Comparison of ENCODE assay signal across 10 mouse cellular contexts in genomic region chr5:120568336-120568768, GRCm38 (mm10). TPM values are rescaled to one million over a fixed set of nuclear protein-coding genes. Genes with fewer than 3 reads are reported as not detected.
DNase-seq lines count a peak whose midpoint lies in the region; ATAC-seq and TF ChIP-seq lines count a peak whose summit lies in the region.
"Had no signal": no experiment of that assay in that cellular context is flagged by ENCODE, and none has a peak within 500 bp of the region (broad histone marks: within the 10 kb centered on the region; RNA-seq: fewer than 3 reads in every experiment).

No protein-coding gene starts in this region.

- TF ChIP-seq POLR2A in lung, adult 2 months (IDR thresholded peaks at IDR 0.05; ENCODE audit: borderline replicate concordance, extremely low read depth, low read depth, low read length), result no peak

- ATAC-seq in lung, embryonic 16.5 days (ENCODE audit: low read depth), result no peak
- peak; percentile 28; the same call in 1 of the 2 replicates for ATAC-seq in hindbrain, embryonic 16.5 days
- ATAC-seq in stomach, embryonic 14.5 days (ENCODE audit: insufficient number of reproducible peaks, insufficient read depth, low FRiP score, low read depth), result no peak

- H3K4me3 ChIP-seq in lung, embryonic 16.5 days (ENCODE audit: low read length), result no peak overlapping the region
- no peak overlapping the region for H3K4me3 ChIP-seq in lung, adult 2 months (replicated peaks; ENCODE audit: extremely low read depth, low read depth, low read length)
- no peak overlapping the region for H3K4me3 ChIP-seq in hindbrain, embryonic 16.5 days (ENCODE audit: low read length)
- H3K4me3 ChIP-seq in stomach, embryonic 14.5 days (ENCODE audit: low read depth, low read length), result no peak overlapping the region
- H3K4me3 ChIP-seq: liver, embryonic 12.5 days had no signal

- H3K27ac ChIP-seq in lung, embryonic 16.5 days (ENCODE audit: low read length), result no peak overlapping the region
- H3K27ac ChIP-seq in hindbrain, embryonic 16.5 days (ENCODE audit: low read depth, low read length), result peak overlapping the region; percentile 90
- H3K27ac ChIP-seq in stomach, embryonic 14.5 days (ENCODE audit: low read length), result peak overlapping the region; percentile 70
- H3K27ac ChIP-seq: liver, embryonic 12.5 days had no signal

- no peaks in the 10 kb centered on the region for H3K9me3 ChIP-seq in lung, embryonic 16.5 days (ENCODE audit: control insufficient read depth, low read length)
- no peaks in the 10 kb centered on the region for H3K9me3 ChIP-seq in hindbrain, embryonic 16.5 days (ENCODE audit: control insufficient read depth, low read length)
- H3K9me3 ChIP-seq in stomach, embryonic 14.5 days (ENCODE audit: control insufficient read depth, low read depth, low read length), result no peaks in the 10 kb centered on the region
- H3K9me3 ChIP-seq: liver, embryonic 12.5 days had no signal

- DNase-seq in adrenal gland, postnatal 14 days, result peak; percentile 59
- DNase-seq in adrenal gland, postnatal 36 days, result no peak
- no peak for DNase-seq in lung, adult 2 months
- DNase-seq in ovary, adult 18-20 months (ENCODE audit: low spot score), result no peak
- DNase-seq in lung, adult 18-20 months, result no peak
- DNase-seq: adrenal gland, postnatal 25 days had no signal

- TF ChIP-seq CTCF in lung, adult 2 months (IDR thresholded peaks at IDR 0.05; ENCODE audit: insufficient read depth, low read length), result no peak

- peaks cover 74% of the 10 kb centered on the region for H3K4me1 ChIP-seq in lung, embryonic 16.5 days (replicated peaks; ENCODE audit: control insufficient read depth, insufficient read depth, low read length)
- peaks cover 25% of the 10 kb centered on the region for H3K4me1 ChIP-seq in lung, adult 2 months (ENCODE audit: control insufficient read depth, insufficient read depth, low read length)
- peaks cover 72% of the 10 kb centered on the region for H3K4me1 ChIP-seq in hindbrain, embryonic 16.5 days (ENCODE audit: control insufficient read depth, insufficient read depth, low read depth, low read length)
- peaks cover 75% of the 10 kb centered on the region for H3K4me1 ChIP-seq in stomach, embryonic 14.5 days (ENCODE audit: control insufficient read depth, insufficient read depth, low read length)

- H3K36me3 ChIP-seq in lung, embryonic 16.5 days (ENCODE audit: control insufficient read depth, insufficient read depth, low read length), result no peaks in the 10 kb centered on the region
- no peaks in the 10 kb centered on the region for H3K36me3 ChIP-seq in hindbrain, embryonic 16.5 days (ENCODE audit: control insufficient read depth, insufficient read depth, low read length)
- no peaks in the 10 kb centered on the region for H3K36me3 ChIP-seq in stomach, embryonic 14.5 days (ENCODE audit: control insufficient read depth, insufficient read depth, low read length)

- no peaks in the 10 kb centered on the region for H3K27me3 ChIP-seq in lung, embryonic 16.5 days (ENCODE audit: control insufficient read depth, insufficient read depth, low read depth, low read length)
- no peaks in the 10 kb centered on the region for H3K27me3 ChIP-seq in hindbrain, embryonic 16.5 days (replicated peaks; ENCODE audit: control insufficient read depth, insufficient read depth, low read length)
- H3K27me3 ChIP-seq in stomach, embryonic 14.5 days (ENCODE audit: control insufficient read depth, insufficient read depth, low read length), result no peaks in the 10 kb centered on the region
- H3K27me3 ChIP-seq: liver, embryonic 12.5 days had no signal

- 0 out of 2 replicates have a peak overlapping the region, but pooled peaks have one; percentile 0 for H3K9ac ChIP-seq in lung, embryonic 16.5 days (ENCODE audit: low read length)
- H3K9ac ChIP-seq in hindbrain, embryonic 16.5 days (ENCODE audit: low read depth, low read length), result peak overlapping the region; percentile 20; the same call in 1 of the 2 replicates
- no peak overlapping the region for H3K9ac ChIP-seq in stomach, embryonic 14.5 days (replicated peaks; ENCODE audit: low read depth, low read length)
- H3K9ac ChIP-seq: liver, embryonic 12.5 days had no signal

- H3K4me2 ChIP-seq in lung, embryonic 16.5 days (ENCODE audit: low read depth, low read length), result no peak overlapping the region
- peak overlapping the region; percentile 37 for H3K4me2 ChIP-seq in hindbrain, embryonic 16.5 days (ENCODE audit: low read length)
- H3K4me2 ChIP-seq in stomach, embryonic 14.5 days (replicated peaks; ENCODE audit: low read depth, low read length), result no peak overlapping the region
- H3K4me2 ChIP-seq: liver, embryonic 12.5 days had no signal

- 57% methylated on average over 9 of the region's 9 CpGs for WGBS in lung, embryonic 16.5 days
- WGBS in lung, adult 2 months, result 72% methylated on average over 9 of the region's 9 CpGs
- WGBS in hindbrain, embryonic 16.5 days, result 30% methylated on average over 9 of the region's 9 CpGs
- WGBS in stomach, embryonic 14.5 days, result 48% methylated on average over 9 of the region's 9 CpGs

RNA-seq across cellular contexts. Expression of gene Tpcn1, which starts 20.1 kb away (rescaled TPM):
- total RNA-seq in adrenal gland, postnatal 14 days (2021), result 56.5 and 57.5 TPM in 2 replicates
- 10 to 100 TPM; 34.1 to 36.9 TPM for total RNA-seq in adrenal gland, postnatal 36 days (2021)
- polyA plus RNA-seq in lung, embryonic 16.5 days (2015; fragmentation: Nextera tagmentation; extraction: Ambion mirVana), result 17.8 and 18.0 TPM in 2 replicates
- polyA plus RNA-seq in lung, adult 2 months (2012; rRNA removed), result 75.8 and 89.2 TPM in 2 replicates
- 15.1 and 17.4 TPM in 2 replicates for polyA plus RNA-seq in hindbrain, embryonic 16.5 days (2015; fragmentation: Nextera tagmentation; extraction: Ambion mirVana)
- polyA plus RNA-seq in stomach, embryonic 14.5 days (2014; fragmentation: Nextera tagmentation; extraction: Ambion mirVana), result 24.0 and 26.5 TPM in 2 replicates

RNA-seq across cellular contexts. Expression of gene Iqcd, which starts 20.5 kb away (rescaled TPM):
- 0.30 and 0.48 TPM in 2 replicates for total RNA-seq in adrenal gland, postnatal 14 days (2021)
- under 1 TPM; 0.36 to 0.40 TPM for total RNA-seq in adrenal gland, postnatal 36 days (2021)
- polyA plus RNA-seq in lung, embryonic 16.5 days (2015; fragmentation: Nextera tagmentation; extraction: Ambion mirVana), result 1.2 and 1.9 TPM in 2 replicates
- polyA plus RNA-seq in lung, adult 2 months (2012; rRNA removed), result 2.0 and 2.4 TPM in 2 replicates
- polyA plus RNA-seq in hindbrain, embryonic 16.5 days (2015; fragmentation: Nextera tagmentation; extraction: Ambion mirVana), result 2.0 and 2.4 TPM in 2 replicates
- 0.54 and 0.78 TPM in 2 replicates for polyA plus RNA-seq in stomach, embryonic 14.5 days (2014; fragmentation: Nextera tagmentation; extraction: Ambion mirVana)

RNA-seq across cellular contexts. Expression of gene Rita1, which starts 44.0 kb away (rescaled TPM):
- 15.6 and 16.0 TPM in 2 replicates for total RNA-seq in adrenal gland, postnatal 14 days (2021)
- 10 to 100 TPM; 15.6 to 15.9 TPM for total RNA-seq in adrenal gland, postnatal 36 days (2021)
- polyA plus RNA-seq in lung, embryonic 16.5 days (2015; fragmentation: Nextera tagmentation; extraction: Ambion mirVana), result 13.8 and 14.0 TPM in 2 replicates
- 15.7 and 15.8 TPM in 2 replicates for polyA plus RNA-seq in lung, adult 2 months (2012; rRNA removed)
- 29.3 and 33.7 TPM in 2 replicates for polyA plus RNA-seq in hindbrain, embryonic 16.5 days (2015; fragmentation: Nextera tagmentation; extraction: Ambion mirVana)
- 8.4 and 9.0 TPM in 2 replicates for polyA plus RNA-seq in stomach, embryonic 14.5 days (2014; fragmentation: Nextera tagmentation; extraction: Ambion mirVana)

RNA-seq across cellular contexts. Expression of gene Ddx54, which starts 44.2 kb away (rescaled TPM):
- total RNA-seq in adrenal gland, postnatal 14 days (2021), result 38.6 and 45.9 TPM in 2 replicates
- total RNA-seq in adrenal gland, postnatal 36 days (2021), result 10 to 100 TPM; 50.4 to 51.1 TPM
- 36.8 and 37.8 TPM in 2 replicates for polyA plus RNA-seq in lung, embryonic 16.5 days (2015; fragmentation: Nextera tagmentation; extraction: Ambion mirVana)
- 37.2 and 39.2 TPM in 2 replicates for polyA plus RNA-seq in lung, adult 2 months (2012; rRNA removed)
- polyA plus RNA-seq in hindbrain, embryonic 16.5 days (2015; fragmentation: Nextera tagmentation; extraction: Ambion mirVana), result 38.4 and 42.0 TPM in 2 replicates
- 27.1 and 30.7 TPM in 2 replicates for polyA plus RNA-seq in stomach, embryonic 14.5 days (2014; fragmentation: Nextera tagmentation; extraction: Ambion mirVana)

RNA-seq across cellular contexts. Expression of gene Slc8b1, which starts 57.4 kb away (rescaled TPM):
- 33.5 and 35.6 TPM in 2 replicates for total RNA-seq in adrenal gland, postnatal 14 days (2021)
- 10 to 100 TPM; 29.0 to 45.6 TPM for total RNA-seq in adrenal gland, postnatal 36 days (2021)
- polyA plus RNA-seq in lung, embryonic 16.5 days (2015; fragmentation: Nextera tagmentation; extraction: Ambion mirVana), result 8.5 and 8.6 TPM in 2 replicates
- 37.0 and 40.0 TPM in 2 replicates for polyA plus RNA-seq in lung, adult 2 months (2012; rRNA removed)
- 2.3 and 2.7 TPM in 2 replicates for polyA plus RNA-seq in hindbrain, embryonic 16.5 days (2015; fragmentation: Nextera tagmentation; extraction: Ambion mirVana)
- 4.1 and 5.4 TPM in 2 replicates for polyA plus RNA-seq in stomach, embryonic 14.5 days (2014; fragmentation: Nextera tagmentation; extraction: Ambion mirVana)
